Mouse (Mus musculus) adrenal gland, adult (tissue): ENCODE results near the gene Cyp26a1.
A peak's percentile ranks its signal among the peaks of the same experiment; 100 is the strongest.

Experiments
- DNase-seq, 2 experiments: peaks; one replicate each; pipeline ENCODE4 v3.0.0; 2022 to 2023; ENCODE audit warnings: low spot score in 1 of 2; ENCODE audit not compliant: inconsistent age in 2 of 2

Gene Cyp26a1

DNA sequence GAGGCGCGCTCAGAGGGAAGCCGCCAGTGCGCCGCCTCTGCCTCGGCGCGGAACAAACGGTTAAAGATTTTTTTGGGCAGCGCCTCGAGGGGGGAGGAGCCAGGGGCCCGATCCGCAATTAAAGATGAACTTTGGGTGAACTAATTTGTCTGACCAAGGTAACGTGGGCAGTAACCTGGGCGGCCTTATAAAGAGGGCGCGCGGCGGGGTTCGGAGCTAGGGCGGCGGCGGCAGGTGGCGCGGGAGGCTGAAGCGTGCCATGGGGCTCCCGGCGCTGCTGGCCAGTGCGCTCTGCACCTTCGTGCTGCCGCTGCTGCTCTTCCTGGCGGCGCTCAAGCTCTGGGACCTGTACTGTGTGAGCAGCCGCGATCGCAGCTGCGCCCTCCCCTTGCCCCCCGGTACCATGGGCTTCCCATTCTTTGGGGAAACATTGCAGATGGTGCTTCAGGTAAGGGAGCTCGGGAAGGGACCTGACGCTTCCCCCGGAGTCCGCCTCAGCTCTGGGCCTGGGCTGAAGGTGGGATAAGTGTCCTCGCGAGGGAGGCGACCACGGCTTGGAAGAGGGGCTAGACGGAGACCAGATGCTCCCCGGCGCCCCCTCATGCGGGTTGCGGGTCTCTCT lies at the start of gene Cyp26a1:
Gene Cyp26a1 (plus strand): TSS at position 148 of the 622 bp plus-strand sequence.
- peak in 1 of 2 experiments; percentile 38 for DNase-seq

DNA sequence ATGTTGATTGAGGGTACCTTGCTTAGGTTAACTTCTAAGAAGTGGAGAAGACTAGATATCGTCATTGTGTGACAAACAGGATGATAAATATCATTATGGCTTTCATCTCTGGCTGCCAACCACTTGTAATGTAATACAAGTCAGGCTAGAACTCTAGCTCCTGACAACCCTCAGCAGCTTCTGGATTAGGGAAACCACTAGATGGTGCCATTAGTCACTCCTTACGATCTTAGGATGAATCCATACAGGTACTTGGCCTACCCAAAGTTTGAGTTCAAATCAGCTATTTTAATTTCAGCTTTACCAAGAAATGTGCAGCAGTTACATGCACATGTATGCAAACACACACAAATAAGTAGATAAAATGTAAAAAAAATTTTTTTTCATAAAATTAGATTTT lies 49.6 kb upstream of the Cyp26a1 start:
- no peak for DNase-seq

DNA sequence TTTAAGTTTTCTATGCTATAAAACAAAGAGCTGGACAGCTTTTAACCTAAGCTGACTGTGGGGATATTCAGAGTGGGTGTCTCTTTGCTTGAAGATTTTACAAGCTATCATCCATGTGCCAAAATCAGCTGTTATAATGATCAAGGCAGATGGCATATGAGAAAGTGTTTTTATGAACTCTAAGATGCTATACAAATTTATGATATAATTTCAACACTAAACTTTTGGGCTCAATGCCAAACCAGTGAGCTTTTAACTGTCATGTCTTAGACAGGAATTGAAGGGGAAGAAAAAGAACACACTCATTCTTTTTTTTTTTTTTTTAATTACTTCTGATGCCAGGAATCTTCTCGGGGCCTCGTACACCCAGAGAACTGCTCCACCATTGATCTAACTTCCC lies 47.1 kb upstream of the Cyp26a1 start:
- DNase-seq: no peak

DNA sequence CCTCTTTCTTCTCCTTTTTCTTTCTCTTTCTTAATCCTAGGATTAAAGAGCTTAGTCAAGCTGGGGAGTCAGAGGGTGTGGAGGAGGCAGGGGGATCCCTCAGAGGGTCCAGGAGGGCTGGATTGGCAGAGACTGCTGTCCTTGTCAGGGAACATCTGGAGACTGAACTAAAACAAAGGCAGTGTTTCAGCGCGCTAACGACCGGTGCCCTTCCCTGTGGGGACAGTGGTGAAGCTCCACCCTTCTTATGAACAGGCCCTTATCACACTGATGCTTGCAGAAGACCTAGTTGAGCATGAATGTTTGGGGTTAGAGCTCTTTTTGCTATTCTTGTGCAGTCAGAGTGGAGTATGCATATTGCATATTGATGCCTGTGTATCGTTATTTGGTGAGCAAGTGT lies 43.6 kb upstream of the Cyp26a1 start:
- DNase-seq: no peak

DNA sequence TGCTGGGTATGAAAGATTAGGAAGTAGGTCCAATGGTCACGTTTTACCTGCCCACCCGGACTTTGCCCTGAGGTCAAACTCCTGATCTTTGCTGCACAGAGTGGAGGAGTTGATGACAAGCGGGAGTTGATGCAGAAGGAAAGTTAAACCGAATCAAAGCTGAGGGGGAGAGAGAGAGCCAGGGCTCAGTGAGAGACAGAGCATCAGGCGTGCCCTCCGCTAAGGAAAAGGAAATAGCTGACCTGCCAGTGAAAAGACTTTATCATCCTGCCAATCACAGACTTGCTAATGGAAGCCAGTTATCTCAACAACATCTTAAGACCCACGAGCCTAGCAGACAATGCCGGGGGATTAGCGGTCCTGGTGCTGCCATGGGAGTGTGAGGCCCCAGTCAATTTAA lies 41.2 kb upstream of the Cyp26a1 start:
- DNase-seq: no peak

GRCm38 (mm10) chr19:37665256-37665655 lies 32.3 kb upstream of the Cyp26a1 start:
- DNase-seq: no peak

DNA sequence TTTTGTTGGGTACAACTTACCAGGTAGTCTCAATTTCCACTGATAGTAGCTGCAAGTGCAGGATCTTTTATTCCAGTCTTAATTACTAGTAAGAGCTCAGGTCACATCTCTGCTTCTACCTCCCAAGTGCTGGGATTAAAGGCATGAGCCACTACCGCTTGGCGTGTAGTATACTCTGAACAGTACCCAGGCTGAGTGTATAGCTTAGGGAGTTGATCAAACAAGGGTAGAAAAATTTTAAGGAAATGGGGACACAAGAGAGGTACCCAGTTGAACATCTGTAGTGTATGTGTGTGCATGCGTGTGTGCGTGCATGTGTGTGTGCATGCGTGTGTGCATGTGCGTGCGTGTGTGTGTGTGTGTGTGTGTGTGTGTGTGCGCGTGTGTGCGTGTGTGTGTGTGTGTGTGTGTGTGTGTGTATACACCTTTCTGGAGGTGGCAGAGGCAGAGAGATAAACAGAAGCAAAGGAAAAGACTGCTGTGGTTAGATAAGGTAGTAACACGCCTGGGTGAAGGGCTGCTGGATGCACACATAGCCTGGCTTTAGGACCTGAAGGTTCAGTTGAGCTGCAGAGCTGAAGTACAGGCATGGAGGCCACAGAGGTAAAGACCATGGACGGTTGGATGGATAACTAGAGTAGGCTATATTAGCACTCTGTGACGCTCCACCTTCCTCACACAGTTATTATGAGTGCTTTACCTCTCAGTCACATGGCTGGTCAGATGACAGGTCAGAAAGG lies 29.6 kb upstream of the Cyp26a1 start:
- no peak for DNase-seq

DNA sequence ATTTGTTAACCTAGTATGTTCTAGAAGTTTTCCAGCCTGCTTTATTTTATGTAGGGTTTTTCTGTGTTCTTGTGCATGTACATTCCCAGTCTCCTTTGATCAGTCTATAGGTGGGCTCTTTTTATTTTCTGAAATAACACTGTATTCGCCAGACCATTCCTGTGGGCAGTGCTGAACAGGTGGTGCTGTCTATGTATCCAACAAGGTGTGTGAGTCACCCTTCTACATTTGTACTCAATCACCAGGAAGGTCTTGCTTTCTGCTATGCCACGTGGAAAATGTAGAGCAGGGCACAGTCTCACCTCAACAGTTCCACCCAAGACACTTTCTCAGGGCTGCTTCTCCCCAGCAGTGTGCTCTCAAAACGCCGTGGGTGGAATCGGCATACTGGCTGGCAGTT lies 28.9 kb upstream of the Cyp26a1 start:
- DNase-seq: no peak

DNA sequence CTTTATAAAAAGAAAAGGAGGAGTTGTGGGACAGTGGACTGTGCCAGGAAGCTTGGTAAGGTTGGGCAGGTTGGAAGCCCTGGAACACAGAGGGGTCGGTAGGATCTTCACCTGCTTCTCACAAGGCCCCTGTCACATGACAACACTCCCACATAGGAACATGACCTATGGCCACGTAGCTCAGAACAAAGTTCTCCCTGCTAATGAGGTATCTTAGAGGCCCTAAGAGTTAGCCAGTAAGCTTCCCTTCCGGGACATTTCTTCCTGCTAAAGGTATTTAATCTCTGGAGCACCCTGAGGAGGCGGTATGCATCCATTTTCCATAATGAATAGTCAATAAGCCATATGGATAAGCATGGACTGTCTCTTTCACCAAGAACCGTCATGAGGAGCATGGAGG lies 28.1 kb upstream of the Cyp26a1 start:
- no peak for DNase-seq

DNA sequence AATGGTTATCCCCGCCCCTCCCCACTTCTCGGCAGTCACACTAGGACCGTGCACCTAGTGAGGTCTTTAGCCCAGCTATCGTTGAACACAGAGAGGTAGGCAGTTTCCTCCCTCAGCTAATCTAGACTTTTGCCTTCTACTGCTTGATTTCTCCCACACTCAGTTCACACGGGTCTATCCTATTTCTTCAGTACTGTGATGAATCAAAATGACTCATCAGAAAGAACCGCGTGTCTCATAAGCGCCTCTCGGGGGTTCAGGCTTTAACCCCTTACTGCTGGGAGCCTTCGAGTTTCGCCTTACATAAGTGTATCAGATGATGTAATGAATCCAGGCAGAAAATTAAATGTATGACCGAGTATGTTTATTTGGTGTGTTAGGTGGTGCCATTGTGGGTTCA lies 24.2 kb upstream of the Cyp26a1 start:
- DNase-seq: peak in 1 of 2 experiments; percentile 64

DNA sequence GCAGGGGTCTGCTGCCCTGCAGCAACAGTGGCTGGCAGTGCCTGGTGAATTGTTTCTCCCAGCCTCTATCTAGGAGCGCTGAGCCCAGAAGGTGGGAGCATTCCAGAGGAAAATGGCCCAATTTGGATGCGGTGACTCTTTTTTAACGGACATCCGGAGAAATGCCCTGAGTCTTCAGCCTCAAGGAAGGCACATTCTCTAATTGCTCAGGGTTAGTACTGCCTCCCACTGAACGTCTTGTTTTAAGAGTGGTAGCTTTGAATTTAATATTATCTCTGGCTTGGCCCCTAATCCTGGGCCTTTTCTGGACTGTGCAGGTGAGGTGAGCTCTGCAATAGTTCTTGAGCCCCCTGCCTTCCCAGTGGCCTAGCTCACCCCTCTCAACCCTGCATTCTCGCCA lies 12.3 kb upstream of the Cyp26a1 start, which contains the start of gene Cyp26c1:
Gene Cyp26c1 (plus strand): TSS at position 301 of the 400 bp plus-strand sequence.
- no peak for DNase-seq

DNA sequence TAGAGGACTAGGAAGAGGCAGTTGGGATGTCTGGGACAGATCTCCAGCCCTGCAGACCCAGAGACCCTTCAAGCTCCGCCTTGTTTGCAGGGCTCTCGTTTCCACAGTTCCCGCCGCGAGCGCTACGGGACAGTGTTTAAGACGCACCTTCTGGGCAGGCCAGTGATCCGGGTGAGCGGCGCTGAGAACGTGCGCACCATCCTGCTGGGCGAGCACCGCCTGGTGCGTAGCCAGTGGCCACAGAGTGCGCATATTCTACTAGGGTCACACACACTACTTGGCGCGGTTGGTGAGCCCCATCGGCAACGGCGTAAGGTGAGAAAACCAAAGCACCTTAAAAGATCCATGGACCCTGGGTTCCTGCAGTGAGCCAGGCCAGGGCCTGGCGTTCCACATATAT lies 11.3 kb upstream of the Cyp26a1 start:
- DNase-seq: no peak

DNA sequence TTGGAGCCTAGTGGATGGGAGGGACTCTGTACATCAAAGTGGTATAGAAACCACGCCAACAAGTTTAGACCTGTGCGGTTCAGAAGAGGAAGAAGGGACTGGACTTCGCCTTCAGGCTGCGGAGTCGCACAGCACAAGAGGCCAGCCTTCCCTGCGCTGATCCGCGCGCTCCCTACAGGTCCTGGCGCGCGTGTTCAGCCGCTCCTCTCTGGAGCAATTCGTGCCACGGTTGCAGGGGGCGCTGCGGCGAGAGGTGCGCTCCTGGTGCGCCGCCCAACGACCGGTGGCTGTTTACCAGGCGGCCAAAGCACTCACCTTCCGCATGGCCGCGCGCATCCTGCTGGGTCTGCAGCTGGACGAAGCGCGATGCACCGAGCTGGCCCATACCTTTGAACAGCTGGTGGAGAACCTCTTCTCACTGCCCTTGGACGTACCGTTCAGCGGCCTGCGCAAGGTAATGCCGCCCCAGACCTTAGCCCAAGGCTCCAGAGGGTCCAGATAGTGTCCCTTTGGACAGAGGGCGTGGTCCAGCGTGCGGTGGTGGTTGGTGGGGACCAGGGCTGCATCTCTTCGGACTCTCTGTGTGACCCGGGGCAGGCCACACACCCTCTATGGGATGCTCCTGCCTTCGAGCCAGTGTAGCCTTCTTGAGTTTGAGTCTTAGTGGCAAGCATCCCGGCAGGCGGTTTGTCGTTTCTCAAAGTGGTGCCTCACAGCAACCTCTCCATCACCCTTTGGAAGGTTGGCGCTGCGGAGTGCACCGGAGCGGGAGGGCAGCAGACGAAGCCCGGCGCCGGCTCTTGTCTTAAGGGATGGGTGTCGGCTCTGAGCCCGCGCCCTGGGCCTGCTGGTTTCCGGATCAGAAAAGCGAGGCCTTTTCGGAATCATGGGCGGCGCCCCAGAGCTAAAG lies 10.4 kb upstream of the Cyp26a1 start:
- peak in 1 of 2 experiments; percentile 56 for DNase-seq

GRCm38 (mm10) chr19:37689478-37689877 lies 8.1 kb upstream of the Cyp26a1 start:
- DNase-seq: peak in 1 of 2 experiments; percentile 41

GRCm38 (mm10) chr19:37690716-37691115 lies 6.9 kb upstream of the Cyp26a1 start:
- DNase-seq: peak; percentile 28 to 60

- peak in 1 of 2 experiments; percentile 55 for DNase-seq
Observed at GRCm38 (mm10) chr19:37692879-37693278, 4.7 kb upstream of the Cyp26a1 start.

GRCm38 (mm10) chr19:37695146-37695545 lies 2.5 kb upstream of the Cyp26a1 start:
- no peak for DNase-seq

GRCm38 (mm10) chr19:37695762-37696602 lies 1.6 kb upstream of the Cyp26a1 start:
- DNase-seq: no peak

- no peak for DNase-seq
Observed at GRCm38 (mm10) chr19:37696603-37697334, 829 bp upstream of the Cyp26a1 start.

DNA sequence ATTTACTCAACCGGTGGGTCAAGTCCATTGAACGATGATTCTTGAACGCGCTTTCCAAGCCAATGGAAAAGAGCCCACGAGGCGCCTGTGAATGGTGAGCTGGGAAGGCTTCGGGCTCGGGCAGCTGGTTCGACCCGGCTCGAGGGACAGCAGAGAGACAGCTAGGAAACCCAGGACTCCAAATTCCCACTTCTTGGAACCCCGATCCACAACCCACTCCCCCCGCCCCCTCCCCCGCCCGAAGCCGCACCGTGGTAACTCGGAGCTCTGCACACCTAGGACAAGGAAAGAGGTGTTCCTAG lies 312 bp upstream of the Cyp26a1 start:
- no peak for DNase-seq
